Mouse (Mus musculus) lung, postnatal 10 days (tissue): ENCODE measurements around the gene Slc25a21.

Source experiments
- DNase-seq: peaks from one replicate; pipeline ENCODE4 v3.0.0; 2021

Slc25a21 gene

DNA sequence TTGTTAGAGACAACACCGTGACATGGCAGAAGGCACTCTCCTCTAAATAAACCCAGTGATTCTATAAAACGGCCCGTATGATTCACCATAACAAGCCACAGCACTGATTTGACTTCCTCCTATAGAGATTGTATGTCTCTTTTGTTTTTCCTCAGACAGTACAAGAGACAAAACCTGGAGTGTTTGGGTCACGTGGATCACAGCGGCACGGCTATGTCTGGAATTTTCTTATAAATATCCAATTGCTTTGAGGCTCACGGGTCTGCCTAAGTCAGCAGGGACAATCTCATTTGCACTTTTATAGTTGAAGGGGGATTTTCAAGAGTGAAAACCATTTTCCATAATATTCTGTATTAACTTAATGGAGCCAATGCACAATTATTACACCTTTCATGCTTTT lies 320.7 kb downstream of the Slc25a21 start:
- DNase-seq, result no peak

DNA sequence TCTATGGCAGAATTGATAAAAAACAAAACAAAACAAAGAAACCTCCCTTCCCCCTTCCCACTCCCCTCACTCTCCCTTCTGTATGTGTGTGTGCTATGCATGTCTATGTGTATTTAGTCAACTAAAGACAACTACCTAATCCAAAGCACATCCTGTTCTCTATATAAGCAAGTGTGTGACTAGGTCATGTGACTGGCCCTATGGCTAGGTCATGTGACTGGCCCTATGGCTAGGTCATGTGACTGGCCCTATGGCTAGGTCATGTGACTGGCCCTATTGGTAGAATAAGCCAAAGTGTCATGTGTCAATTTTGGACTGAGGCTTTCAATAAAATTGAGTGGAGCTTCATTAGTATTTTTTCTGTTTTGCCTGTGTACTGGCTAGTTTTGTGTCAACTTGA lies 324.1 kb downstream of the Slc25a21 start:
- no peak for DNase-seq

DNA sequence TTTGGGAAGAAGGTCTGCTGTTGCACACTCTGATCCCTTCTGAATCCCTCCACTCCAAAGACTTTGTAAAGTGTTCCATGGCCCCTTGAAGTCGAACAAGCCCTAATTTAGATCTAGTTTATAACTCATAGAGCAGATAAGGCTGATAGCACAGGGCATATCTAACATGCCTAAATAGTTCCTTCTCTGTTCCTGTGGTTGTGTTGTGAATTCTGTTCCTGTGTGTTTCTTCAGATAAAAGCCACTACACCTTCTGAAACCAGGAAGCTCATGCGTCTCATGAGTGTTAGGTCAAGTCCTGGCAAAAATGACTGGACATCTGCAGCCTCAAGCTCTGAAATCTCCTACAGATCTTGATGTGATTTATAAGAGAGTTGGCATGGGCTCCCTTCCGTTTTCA lies 326.7 kb downstream of the Slc25a21 start:
- DNase-seq, result no peak

DNA sequence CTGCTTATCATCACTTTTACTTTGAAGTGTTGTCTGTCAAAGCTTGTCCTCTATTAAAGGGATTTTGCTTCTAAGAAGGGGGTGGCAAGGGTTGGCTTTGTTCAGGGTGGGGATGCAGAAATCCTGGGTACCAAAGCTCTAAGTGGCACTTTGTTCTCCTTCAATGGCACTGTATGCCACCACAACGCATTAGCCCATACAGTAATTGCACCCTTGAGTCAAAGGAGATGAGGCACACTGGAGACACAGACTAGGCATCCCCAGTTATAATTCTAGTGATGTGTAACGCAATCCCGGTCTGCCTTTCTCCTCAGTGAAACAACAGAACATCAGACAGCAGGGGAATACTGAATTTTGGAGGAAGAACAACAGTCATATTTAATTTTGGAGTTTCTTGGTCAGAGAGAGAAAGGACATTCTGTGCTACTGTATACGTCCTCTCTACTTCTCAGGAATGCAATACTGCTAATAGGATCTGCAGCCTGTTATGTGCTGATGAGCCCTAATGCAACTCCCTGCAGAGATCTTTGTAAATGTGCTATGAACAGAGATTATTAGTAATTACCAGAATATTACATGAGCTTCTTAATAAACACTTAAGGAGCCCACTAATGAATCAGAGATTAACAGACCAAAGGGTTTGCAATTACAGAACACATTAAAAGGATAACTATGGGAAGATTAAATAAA lies 333.3 kb downstream of the Slc25a21 start:
- no peak for DNase-seq

DNA sequence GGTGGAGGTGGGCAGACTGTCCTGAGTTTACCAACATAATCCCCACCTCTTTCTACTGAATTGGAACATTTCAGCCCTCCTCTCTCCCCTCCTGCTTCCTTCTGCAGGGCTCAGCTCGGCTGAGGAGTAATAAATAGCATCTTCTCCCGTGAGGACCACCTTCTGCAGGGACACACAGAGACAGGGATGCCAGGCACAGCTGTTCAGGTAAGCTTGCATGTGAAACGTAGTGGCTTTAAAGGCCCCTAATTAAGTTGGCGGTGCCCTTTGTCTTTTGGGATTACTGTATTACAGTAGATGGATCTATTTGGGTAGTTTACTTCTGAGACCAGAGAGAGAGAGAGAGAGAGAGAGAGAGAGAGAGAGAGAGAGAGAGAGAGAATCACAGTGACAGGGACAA lies 344.6 kb downstream of the Slc25a21 start:
- DNase-seq, result no peak

DNA sequence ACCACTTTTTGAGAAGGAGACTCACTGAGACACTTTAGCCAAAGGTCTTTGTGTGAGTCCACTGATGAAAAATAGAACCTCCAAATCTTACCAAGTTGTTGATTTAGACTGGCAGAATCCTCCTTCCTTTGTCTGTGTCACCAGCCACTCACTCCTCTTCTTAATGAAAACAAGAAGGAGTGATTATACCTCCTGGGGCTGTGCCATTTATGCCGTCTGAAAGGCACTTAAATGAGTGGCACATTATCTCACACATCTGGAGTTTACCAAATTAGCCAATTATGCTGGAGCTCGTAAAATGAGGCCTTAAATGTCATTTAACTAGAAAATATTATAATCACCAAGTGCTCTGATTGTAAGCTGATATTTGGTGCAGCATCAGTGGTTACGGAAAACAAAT lies 345.8 kb downstream of the Slc25a21 start:
- DNase-seq, result no peak

DNA sequence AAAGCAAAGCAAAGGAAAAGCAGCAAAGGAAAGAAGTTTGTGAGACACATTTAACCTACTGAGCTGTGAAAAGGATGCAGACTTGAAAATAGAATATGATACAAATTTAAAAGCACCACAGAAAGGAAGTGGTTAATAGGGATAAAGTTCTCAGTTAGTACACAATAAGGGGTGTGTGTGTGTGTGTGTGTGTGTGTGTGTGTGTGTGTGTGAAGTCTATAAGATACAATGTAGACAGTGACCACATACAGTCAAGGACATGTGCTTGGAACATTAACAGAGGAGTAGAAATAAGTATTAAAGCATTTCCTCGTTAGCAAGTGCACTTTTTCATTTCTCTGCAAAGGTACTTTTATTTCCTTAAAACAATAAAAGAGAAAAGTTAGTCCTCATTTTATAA lies 367.3 kb downstream of the Slc25a21 start:
- DNase-seq, result no peak

DNA sequence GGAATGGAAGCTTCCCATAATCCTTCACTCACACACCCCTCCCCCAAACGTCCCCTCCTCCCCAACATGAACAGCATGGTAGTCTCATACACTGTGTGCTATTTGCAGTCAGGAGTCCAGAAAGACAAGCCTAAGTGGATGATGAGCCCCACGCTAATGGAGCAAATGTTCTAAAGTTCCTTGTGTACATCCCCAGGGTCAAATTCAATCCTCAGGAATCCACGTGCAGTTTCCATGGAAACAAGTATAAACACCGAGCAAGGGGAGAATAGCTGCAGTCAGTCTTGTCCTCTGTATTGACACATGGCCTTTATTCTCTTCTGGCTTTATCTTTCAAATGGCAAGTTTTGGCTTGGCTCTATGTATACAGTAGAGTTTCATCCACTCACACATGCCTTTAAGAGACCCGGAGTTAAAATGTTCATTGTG lies 367.8 kb downstream of the Slc25a21 start:
- no peak for DNase-seq

DNA sequence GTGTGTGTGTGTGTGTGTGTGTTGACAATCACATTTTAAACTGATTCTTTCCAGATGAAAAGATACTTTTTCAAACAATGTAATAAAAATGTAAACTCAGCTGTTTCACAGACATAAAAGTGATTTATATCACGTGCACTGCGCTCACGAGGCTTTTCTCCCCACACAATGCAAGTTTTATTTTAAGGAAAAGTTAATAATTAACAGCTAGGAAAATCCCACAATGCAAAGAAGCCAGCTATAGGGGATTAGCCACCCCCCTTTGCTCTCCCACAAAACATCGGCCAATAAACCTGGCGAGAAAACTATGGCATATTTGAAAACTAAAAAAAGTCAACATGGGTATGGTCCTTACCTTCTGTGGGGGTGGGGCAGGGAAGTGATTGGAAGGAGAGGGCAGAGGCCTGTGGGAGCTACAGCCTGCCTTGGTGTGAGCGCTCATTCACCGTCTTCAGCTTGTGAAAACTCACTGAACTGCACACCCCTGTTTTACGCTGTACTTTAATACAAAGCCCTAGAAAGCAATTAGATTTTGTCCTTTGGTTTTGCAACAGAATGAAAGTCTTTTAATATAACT lies 369.4 kb downstream of the Slc25a21 start:
- DNase-seq, result no peak

DNA sequence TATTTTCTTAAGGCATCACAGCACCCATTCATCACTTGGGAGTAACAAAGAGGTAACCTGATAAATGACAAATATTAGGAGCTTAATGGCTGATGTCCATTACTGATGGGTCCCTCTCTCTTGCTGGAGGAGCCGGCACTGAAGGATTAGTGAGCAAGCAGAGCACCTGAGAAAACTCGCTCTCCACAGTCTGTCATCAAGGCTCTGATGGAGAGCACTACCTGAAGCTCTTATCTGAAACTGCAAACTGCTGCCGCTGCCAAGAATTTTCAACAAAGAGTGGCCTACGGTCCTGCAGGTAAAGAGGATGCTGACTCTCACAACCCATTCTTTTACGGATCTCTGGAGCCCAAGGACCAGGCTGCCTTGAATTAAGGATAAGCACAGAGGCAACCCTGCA lies 372.6 kb downstream of the Slc25a21 start:
- DNase-seq, result no peak

DNA sequence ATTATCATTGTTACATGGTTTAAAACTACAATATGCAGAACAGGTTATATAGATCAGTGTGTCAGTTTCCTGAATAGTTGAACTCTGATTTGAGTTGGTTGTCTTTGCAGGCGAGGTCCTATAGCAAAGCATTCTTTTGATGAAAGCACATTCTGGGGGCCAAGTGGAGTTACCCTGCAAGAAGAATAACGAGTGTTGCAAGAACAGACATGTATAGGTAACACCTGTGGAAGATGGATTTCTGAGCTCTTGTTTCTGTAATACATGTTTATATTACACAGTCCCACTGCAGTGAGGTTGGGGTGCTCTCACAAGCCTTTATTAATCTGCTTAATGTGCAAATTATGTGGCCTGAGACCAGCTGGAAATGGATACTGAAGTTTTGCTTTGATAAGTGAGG lies 375.1 kb downstream of the Slc25a21 start:
- no peak for DNase-seq

DNA sequence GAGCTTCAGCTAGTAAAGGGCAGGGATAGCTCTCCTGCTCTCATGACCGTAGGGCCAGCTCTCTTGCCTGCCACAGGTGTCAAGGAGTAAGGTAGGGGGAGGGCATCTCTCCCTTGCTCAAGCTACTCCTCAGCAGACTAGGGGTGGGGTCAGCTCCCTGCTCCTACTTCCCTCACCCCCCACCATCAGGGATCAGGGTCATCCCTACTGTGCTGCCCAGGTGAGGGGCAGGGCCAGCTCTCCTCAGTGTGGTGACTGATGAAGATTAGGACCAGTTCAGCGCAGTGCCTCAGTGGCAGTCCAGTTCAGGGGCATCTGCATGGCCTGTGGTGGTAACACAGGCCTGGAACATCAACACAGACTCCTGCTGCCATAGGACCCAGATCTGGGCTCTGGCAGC lies 376.7 kb downstream of the Slc25a21 start:
- DNase-seq, result no peak

DNA sequence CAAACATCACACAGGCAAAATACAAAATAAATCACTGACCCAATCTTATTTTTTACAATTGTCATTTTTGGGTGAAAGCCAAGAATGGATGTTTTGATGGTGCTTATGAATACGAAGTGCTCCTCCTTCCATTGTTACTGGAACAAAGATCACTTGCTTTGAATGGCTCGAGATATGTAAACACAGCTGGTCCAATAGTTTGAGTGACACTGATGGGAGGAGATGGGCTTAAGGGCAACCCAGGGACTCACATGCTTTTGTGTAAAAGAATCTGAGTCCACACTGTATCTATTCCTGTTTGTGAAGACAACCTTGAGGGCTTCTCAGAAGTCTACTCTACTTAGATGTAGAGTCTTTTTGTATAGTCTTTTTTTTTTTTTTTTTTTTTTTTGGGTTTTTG lies 389.8 kb downstream of the Slc25a21 start:
- DNase-seq, result no peak

DNA sequence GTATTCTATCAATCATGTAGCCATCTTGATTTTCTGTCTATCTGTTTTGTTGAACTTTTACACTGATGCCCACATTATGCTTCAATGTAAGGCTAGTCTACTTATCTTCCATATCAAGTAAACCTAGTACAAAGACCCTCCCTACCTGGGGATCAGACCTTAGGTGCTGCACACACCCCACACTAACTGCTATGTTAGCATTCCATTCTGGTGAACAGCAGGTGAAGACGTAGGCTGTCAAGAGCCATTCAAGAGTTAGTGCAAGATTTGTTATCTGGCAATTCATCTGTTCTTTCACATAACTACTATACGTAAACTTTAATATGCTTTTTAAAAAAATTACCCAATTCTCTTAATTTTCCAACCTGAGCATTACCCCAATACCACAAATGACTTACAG lies 390.2 kb downstream of the Slc25a21 start:
- no peak for DNase-seq

DNA sequence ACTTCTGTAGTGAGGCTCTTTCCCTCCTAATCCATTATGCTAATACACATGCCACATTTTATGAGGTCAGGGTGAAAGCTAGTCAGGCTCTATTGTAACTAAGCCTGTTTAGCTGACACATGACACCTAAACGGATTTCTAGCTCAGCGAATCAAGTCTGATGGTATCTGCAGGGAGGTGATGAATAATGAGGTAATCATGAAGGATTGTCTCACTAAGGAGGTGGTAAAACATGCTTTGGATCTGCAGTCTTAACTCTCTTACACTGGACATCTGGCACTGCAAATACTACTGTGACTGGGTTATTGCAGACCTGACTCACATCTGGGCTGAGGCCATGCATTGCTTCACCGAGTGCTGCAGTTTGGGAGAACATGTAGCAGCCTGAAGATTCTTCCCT lies 392.8 kb downstream of the Slc25a21 start:
- DNase-seq, result no peak

DNA sequence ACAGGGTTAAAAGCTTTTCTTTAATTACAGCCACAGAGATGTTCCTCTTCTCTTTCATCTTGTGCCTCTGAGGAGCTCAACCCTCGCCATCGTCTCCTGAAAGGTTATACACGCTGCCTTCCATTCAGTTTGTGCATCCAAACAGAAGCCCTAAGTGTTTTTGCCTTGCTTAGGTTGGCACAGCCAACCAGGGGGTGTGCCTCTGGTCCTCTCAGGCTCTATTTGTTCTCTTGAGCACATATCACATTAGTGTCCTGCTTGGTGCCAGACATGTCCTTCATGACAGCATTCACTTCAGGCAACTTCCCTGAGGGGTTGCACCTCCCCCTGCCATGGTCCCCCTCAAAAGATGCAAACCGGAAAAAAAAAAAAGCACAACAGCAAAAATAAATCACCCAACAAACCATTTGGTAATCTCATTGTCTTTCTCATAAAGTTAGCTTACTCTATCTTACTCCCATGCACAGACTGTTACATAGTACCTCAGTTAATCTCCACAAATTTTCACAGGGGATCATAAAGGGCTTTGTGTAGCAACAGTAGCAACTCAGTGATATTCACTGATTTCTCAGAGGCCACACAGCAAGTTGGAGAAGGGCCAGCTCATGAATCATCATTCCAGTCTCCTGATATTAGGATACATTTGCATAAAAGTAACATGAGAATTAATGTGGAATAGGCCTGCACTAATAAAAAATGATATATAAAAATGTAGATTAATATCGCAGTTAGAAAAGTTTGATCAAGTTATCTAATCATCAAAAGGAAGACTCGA lies 398.4 kb downstream of the Slc25a21 start:
- DNase-seq, result no peak

DNA sequence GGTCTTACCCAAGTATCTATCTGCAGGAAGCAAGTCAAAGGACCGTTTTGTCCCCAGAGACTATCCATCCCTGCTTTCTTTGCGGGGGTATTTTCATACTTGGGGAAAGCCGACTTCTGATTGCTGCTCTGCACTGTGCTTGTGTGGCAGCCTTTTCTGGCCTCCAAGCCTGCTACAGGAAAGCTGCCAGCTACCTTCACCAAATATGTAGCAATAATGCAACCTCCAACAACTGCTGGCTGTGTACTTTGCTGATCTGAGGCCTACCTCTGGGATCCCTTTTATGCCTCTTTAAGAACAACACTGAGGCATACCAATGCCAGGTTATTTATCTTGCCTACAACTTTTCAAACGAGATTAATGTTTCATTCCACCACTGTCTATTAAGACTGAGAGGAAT lies 408.0 kb downstream of the Slc25a21 start:
- no peak for DNase-seq

DNA sequence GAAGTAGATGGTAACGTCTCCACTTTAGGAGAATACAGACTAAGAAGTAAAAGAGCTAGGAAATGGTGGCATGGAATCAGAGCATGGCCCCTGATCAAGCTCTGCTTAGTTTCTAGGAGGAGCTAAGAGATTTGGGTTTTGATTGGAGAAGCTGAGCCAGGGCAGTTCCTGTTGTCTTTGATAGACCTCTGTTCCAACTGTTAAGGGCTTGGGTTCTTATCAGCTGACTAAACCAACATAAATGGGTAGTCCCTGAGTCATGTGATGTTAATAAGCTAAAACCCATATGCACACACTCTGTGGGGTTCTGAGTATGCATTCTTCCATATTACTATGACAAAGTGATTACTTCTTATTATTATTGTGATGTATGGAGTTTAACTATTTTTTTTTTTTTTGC lies 412.0 kb downstream of the Slc25a21 start:
- DNase-seq, result no peak

DNA sequence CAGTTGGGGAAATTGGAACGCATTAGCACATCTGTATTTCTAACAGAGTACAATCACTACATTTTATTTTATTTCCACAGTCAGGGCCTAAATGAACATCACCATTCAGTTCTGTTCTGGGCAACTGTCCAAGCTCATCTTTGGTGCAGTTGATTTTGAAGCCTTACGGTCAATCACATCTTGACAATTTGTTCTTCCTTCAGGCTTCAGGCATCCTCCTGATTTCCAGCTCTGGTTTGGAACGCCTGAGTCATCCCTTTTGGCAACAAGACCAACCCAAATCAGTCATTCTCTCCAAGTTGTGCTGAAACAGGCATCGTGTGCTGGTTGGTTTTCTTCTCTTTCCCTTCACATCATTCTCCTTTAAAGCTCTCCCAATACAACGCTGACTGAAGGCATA lies 416.1 kb downstream of the Slc25a21 start:
- peak; percentile 16 for DNase-seq

DNA sequence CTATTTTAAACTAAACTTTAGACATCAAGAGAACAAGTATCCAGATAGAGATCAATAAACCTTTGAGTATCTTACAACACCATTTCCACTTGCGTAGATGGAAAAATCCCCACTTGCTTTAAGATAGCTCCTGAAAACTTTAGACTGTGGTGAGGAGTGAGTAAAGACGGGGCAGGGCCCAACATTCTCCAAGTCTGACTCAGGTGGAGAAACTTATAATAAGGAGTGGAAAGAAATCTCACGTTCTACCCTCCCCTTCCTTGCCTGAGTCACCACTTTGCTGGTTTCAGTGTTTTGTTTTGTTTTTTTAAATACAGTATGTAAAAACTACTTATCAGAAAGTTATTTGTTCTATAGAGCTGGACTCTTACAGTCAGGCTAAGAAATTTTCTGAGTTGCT lies 417.7 kb downstream of the Slc25a21 start:
- no peak for DNase-seq

DNA sequence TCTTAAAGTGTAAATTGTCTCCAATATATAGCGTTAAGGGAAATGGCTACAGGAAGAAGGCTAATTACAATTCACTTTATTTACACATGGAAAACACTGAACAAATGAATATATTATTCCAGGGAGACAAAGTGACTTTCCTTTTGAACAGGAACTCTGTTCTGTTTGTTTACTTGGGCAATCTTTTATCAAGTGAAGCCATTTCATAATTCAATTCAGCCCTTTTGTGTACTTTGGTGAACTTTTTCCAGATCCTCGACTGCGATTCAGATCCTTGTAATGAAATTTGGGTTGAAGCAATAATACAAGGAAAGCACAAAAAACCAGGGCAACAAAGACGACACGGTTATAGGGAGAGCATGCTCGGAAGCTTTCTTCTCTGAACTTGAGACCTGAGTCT lies 423.3 kb downstream of the Slc25a21 start:
- DNase-seq, result no peak

DNA sequence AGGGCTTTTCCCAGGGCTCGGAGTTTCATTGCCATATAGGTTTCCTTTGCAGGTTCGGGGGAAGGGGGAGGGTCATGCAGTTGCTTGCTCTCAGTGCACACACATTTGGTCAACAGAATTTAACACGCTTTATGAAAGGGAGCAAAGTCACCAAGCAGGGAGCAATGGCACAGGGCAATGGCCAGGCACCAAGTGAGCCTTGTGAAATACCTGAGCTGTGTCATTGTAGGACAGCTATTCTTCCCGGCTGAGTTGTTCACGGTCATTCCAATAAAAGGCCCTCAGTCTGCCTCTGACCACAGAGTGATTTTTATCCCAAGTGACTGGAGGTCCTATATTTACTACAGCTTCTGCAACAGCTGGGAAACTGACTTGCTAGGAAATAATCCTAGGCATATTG lies 427.9 kb downstream of the Slc25a21 start:
- DNase-seq, result no peak

DNA sequence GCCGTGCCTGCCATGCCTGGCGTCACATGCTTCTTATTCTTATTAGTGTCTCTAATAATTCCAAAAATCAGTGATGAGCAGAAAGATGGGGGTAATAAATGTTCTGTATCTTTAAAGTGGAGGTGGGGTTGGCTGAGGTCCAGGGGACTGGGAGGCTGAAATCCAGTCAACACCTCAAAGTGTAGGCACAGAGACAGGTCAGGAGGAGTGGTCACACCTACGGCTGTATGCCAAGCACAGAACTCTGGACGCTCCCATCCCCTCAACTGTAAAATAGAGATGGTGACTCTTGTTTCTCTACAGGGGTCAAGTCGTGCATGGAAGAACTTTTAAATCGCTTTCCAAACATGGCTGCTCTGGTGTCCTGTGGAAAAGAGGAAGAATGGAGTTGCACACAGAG lies 429.8 kb downstream of the Slc25a21 start:
- no peak for DNase-seq

DNA sequence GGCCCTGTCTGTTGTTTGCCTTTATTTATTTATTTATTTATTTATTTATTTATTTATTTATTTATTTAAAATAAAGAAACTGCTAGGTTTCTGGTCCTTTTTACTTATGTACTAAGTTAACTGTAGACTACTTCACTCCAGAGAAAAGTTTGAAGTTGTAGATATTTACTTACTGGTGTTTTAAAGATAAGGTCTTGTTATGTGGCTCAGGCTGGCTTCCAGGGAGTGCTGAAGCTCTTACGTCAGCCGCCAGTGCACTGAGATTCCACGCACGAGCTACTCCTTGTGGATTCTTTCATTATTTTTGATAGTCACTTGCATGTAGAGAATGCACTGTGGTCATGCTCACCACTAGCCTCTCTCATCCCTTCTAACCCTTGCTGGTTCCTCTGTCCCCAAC lies 460.2 kb downstream of the Slc25a21 start:
- DNase-seq, result no peak

DNA sequence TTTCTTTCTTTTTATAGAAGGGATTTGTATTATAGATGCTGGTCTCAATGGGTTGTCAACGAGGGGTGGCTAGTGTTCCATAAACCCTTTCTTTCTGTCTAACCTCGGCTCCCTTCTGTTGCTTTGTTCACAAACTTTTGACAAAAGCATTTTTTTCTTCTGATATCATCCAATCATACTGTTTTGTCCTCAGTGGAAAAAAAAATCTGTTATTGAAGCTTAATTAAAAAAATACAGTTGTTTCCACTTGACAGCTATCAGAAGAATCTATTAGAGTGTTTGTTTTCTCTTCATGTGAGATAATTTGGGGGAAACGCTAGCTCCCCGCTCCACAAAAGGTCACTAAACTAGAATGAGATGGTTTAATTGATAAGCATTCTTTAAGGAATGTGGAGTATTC lies 469.6 kb downstream of the Slc25a21 start:
- no peak for DNase-seq
